Mouse (Mus musculus) lung, embryonic 16.5 days (tissue): ENCODE measurements around the gene Grik3. TPM values are rescaled to one million over a fixed set of nuclear protein-coding genes. Genes with fewer than 3 reads are reported as not detected.

Experiments
- ATAC-seq: fragments of 200-750 bp; cut with Nextera tagmentation; 2 replicates; pipeline ENCODE4 v1.8.0; 2017; ENCODE audit warnings: low read depth, mild to moderate bottlenecking, moderate library complexity
- H3K27ac ChIP-seq: fragments of 300-500 bp; sonication (generic); 2 replicates; pipeline ENCODE4 v1.5.1; 2014; ENCODE audit warnings: mild to moderate bottlenecking, control low read depth, low read length
- H3K27me3 ChIP-seq: fragments of 300-500 bp; sonication (generic); 2 replicates; pipeline ENCODE4 v1.6.1; 2014; ENCODE audit warnings: low read depth, low read length, mixed read lengths; ENCODE audit not compliant: control insufficient read depth, insufficient read depth
- H3K36me3 ChIP-seq: fragments of 300-500 bp; sonication (generic); 2 replicates; pipeline ENCODE4 v1.6.1; 2014; ENCODE audit warnings: low read length; ENCODE audit not compliant: control insufficient read depth, insufficient read depth
- H3K4me1 ChIP-seq: fragments of 300-500 bp; sonication (generic); replicated peaks from 2 replicates; pipeline ENCODE4 v1.6.1; 2014; ENCODE audit warnings: low read length, mixed read lengths; ENCODE audit not compliant: control insufficient read depth, insufficient read depth
- H3K4me2 ChIP-seq: fragments of 300-500 bp; sonication (generic); 2 replicates; pipeline ENCODE4 v1.6.1; 2014; ENCODE audit warnings: low read depth, low read length, control low read depth
- H3K4me3 ChIP-seq: fragments of 300-500 bp; sonication (generic); 2 replicates; pipeline ENCODE4 v1.5.1; 2014; ENCODE audit warnings: mild to moderate bottlenecking, low read length, control low read depth
- H3K9ac ChIP-seq: fragments of 300-500 bp; sonication (generic); 2 replicates; pipeline ENCODE4 v1.6.1; 2014; ENCODE audit warnings: low read length, control low read depth
- H3K9me3 ChIP-seq: fragments of 300-500 bp; sonication (generic); 2 replicates; pipeline ENCODE4 v1.6.1; 2016; ENCODE audit warnings: low read length; ENCODE audit not compliant: control insufficient read depth
- WGBS: fragments of 180-500 bp; shearing (Covaris S2); extraction: QIAGEN DNeasy Blood & Tissue Kit; methylation state at CpG from one replicate; pipeline ENCODE4 v1.1.7; 2014; 5-methylcytosine and 5-hydroxymethylcytosine counted together
- polyA plus RNA-seq: library from polyadenylated mRNA; unstranded; fragments of >200 nt; fragmentation: Nextera tagmentation; extraction: Ambion mirVana; gene quantifications from 2 replicates; pipeline ENCODE4 v1.2.1, GENCODE M21; 2015

The Grik3 gene
- polyA plus RNA-seq, 1 experiment from 2014 or later: not detected

DNA sequence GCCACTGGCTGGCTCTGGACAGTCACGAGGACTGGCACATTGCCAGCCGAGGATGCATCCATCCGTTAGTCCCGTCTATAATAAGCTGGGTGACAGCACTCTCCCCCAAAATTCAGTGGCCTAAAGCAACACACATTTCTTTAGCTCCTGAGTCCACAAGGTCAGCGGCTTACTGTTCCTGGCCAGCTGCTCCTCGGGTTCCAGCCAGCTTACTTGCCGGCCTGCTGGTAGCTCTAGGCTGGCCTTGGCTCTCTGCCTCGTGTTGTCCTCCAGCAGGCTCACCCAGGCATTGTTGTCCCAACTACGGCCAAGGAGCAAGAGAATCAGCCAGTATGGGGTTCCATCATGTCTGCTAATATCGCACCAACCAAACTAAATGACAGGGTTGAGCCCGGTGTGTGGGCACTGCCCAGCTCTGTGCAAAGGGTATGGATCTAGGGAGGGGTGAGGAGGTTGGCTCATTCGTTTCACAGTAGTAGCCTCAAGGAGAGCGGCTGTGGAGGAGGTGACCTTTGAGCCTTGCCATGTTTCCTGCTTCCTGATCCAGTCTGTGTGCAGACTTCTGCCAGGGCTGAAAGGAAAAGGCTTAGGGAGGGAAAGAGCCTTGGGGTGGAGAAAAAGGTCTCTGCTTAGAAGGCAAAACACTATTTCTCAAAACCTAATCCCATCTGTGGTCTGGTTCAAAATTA is 146.3 kb downstream of the Grik3 start:
- ATAC-seq: no peak
- 55% methylated on average over 13 of the region's 13 CpGs for WGBS
- Histone ChIP-seq H3K36me3 (no peaks in the 10 kb centered on the region), H3K27me3 (no peaks in the 10 kb centered on the region), H3K4me1 (no peaks in the 10 kb centered on the region), H3K4me3 (no peak overlapping the region), H3K4me2 (no peak overlapping the region), H3K27ac (no peak overlapping the region), H3K9ac (no peak overlapping the region), H3K9me3 (no peaks in the 10 kb centered on the region)

DNA sequence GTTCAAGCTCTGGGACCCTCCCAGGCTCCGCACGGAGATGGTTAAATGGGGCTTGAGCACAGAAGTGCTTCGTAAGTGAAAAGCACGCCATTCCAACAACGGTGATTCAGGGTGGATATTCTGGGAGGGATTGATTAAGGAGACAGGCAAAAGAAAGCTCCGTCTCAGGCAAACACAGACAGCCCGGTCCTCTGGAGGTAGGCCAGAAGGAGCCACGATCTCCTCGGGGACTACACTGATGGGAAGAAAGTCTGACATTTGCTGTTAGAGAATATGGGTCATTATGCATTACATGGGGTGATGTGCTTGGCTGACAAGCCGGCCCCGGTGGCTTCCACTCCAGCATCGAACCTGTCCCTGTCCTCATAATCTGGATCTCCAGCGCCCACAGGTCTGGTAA is 146.9 kb downstream of the Grik3 start:
- H3K36me3 ChIP-seq: no peaks in the 10 kb centered on the region
- H3K4me2 ChIP-seq: no peak overlapping the region
- 79% methylated on average over 13 of the region's 13 CpGs for WGBS
- H3K4me3 ChIP-seq: no peak overlapping the region
- no peaks in the 10 kb centered on the region for H3K9me3 ChIP-seq
- H3K4me1 ChIP-seq: no peaks in the 10 kb centered on the region
- H3K27ac ChIP-seq: no peak overlapping the region
- no peaks in the 10 kb centered on the region for H3K27me3 ChIP-seq
- no peak overlapping the region for H3K9ac ChIP-seq
- no peak for ATAC-seq

GRCm38 (mm10) chr4:125640520-125640919 is 150.0 kb downstream of the Grik3 start:
- H3K4me2 ChIP-seq: no peak overlapping the region
- H3K27ac ChIP-seq: no peak overlapping the region
- H3K9ac ChIP-seq: no peak overlapping the region
- no peaks in the 10 kb centered on the region for H3K36me3 ChIP-seq
- H3K27me3 ChIP-seq: no peaks in the 10 kb centered on the region
- no peaks in the 10 kb centered on the region for H3K4me1 ChIP-seq
- H3K9me3 ChIP-seq: no peaks in the 10 kb centered on the region
- no peak for ATAC-seq
- WGBS: 55% methylated on average over 9 of the region's 9 CpGs
- no peak overlapping the region for H3K4me3 ChIP-seq

GRCm38 (mm10) chr4:125640921-125641663 is 150.6 kb downstream of the Grik3 start:
- Histone ChIP-seq H3K27ac (no peak overlapping the region), H3K4me3 (no peak overlapping the region), H3K9me3 (no peaks in the 10 kb centered on the region), H3K9ac (no peak overlapping the region), H3K36me3 (no peaks in the 10 kb centered on the region), H3K4me2 (no peak overlapping the region), H3K4me1 (no peaks in the 10 kb centered on the region), H3K27me3 (no peaks in the 10 kb centered on the region)
- no peak for ATAC-seq
- 67% methylated on average over 15 of the region's 15 CpGs for WGBS

DNA sequence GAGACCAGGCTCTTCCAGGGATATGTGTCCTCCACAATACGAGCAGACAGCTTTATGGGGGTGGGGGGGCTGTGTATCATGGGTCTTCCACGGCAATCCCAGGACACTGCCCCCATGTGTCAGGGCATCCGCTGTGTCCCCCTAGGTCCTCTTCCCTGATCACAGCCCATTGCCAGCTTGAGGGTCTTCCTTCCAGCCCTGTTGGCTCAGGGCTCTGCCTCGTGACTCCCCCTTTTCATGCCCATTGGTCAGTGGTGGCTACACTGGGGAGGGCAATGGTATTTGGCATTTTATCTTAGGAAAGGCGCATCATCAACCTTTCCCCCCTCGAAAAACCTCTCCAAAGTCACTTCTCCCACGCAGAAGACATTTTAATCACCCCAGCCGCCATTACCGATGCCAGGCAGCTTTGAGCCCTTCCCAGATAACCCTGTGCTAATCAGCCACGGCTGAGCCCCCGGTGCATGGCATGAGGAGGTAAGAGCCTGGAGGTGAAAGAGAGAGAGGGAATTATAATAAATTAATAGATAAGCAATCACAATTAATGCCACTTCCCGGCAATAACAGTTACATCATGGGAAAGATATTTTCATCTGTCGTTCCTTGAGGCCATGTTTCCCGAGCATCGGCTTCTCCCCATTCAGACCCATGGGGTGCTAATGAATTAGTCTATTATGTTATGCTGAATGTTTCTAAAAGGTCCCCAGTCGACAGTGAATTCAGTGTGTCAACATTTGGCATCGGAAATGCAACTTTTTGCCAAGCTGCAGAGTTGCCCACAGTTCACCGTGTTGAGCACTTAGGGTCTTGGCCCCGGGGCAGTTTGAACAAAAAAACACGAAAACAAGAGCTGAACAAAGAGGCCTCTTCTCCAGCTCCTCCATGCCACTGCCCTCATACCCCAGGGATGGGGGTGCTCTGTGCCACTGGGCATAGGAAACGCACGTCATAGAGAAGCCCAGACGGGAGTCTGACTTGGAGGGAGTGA is 154.4 kb downstream of the Grik3 start:
- no peaks in the 10 kb centered on the region for H3K4me1 ChIP-seq
- no peak for ATAC-seq
- no peaks in the 10 kb centered on the region for H3K9me3 ChIP-seq
- H3K27ac ChIP-seq: no peak overlapping the region
- no peak overlapping the region for H3K4me2 ChIP-seq
- no peaks in the 10 kb centered on the region for H3K27me3 ChIP-seq
- H3K4me3 ChIP-seq: no peak overlapping the region
- whole genome bisulfite sequencing: 76% methylated on average over 23 of the region's 23 CpGs
- no peak overlapping the region for H3K9ac ChIP-seq
- H3K36me3 ChIP-seq: no peaks in the 10 kb centered on the region

DNA sequence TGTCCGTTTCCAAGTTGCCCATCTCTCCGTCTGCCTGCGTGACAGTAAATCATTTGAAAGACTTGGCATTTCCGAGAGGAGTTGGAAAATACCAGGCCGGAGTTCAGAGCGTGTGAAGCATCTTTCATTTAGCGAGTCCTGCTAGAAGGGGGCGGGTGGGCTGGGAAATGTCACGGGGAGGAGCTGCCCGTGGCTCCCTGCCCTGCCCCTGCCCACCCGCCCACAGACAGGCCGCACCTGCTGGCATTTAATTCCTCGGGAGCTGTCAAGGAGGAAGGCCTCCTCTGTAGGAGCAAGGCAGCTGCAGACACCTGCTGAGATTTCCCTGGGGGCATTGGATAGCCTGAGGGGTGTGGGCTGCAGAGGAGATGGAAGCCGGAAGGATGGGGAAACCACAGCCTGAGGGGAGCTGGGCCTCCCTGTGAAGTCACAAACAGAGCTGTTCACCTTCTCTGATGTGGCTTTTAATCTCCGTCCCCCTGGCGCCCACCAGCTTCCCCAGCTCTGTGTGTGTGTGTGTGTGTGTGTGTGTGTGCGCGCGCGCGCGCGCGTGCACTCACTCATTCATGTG is 161.3 kb downstream of the Grik3 start:
- no peak for ATAC-seq

GRCm38 (mm10) chr4:125656031-125656430 is 165.5 kb downstream of the Grik3 start:
- Histone ChIP-seq H3K36me3 (no peaks in the 10 kb centered on the region), H3K4me2 (no peak overlapping the region), H3K4me3 (no peak overlapping the region), H3K9me3 (no peaks in the 10 kb centered on the region), H3K27ac (no peak overlapping the region), H3K4me1 (no peaks in the 10 kb centered on the region), H3K9ac (no peak overlapping the region), H3K27me3 (no peaks in the 10 kb centered on the region)
- 90% methylated on average over 19 of the region's 19 CpGs for WGBS
- ATAC-seq: no peak

More for the DNA sequence above, 161.3 kb downstream of the Grik3 start:
- Histone ChIP-seq H3K9ac (no peak overlapping the region), H3K27me3 (no peaks in the 10 kb centered on the region), H3K4me3 (no peak overlapping the region), H3K36me3 (no peaks in the 10 kb centered on the region), H3K9me3 (no peaks in the 10 kb centered on the region), H3K27ac (no peak overlapping the region), H3K4me1 (no peaks in the 10 kb centered on the region), H3K4me2 (no peak overlapping the region)
- 43% methylated on average over 24 of the region's 24 CpGs for WGBS

DNA sequence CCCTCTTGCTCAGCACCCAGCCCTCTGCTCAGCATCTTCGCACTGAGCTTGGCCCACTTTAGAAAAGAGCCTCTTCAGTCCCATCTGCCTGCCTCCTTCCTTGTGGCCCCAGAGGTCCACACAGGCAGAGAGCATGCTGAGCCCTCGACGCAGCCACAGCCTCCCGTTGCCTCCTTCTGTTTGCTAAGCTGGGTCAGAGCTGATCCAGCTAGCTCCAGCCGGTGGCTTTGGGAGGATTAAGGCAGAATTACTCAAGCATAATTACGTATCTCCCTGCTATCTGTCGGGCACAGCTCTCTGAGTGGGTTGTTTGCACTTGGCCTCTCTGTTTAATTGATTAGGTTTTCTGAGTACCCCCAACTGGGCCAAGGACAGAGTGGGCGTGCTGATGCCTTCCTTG is 167.9 kb downstream of the Grik3 start:
- Histone ChIP-seq H3K9me3 (no peaks in the 10 kb centered on the region), H3K4me1 (no peaks in the 10 kb centered on the region), H3K27ac (no peak overlapping the region), H3K4me3 (no peak overlapping the region), H3K4me2 (no peak overlapping the region), H3K9ac (no peak overlapping the region), H3K36me3 (no peaks in the 10 kb centered on the region), H3K27me3 (no peaks in the 10 kb centered on the region)
- no peak for ATAC-seq
- 38% methylated on average over 8 of the region's 8 CpGs for WGBS
